Mouse (Mus musculus) bone marrow, adult 2 months (tissue): ENCODE measurements around the gene Stx1a.

ENCODE experiments used
- CTCF ChIP-seq: fragments of 200-500 bp; IDR thresholded peaks from 2 replicates; pipeline ENCODE4 v1.5.1; 2011; ENCODE audit warnings: low read length, control low read depth; ENCODE audit not compliant: control insufficient read depth, insufficient read depth
- POLR2A ChIP-seq: fragments of 200-500 bp; IDR thresholded peaks from 2 replicates; pipeline ENCODE4 v1.6.1; 2011; ENCODE audit warnings: low read depth, mild to moderate bottlenecking, control low read depth, low read length, borderline replicate concordance; ENCODE audit not compliant: control insufficient read depth

- no peak for TF ChIP-seq POLR2A
- TF ChIP-seq CTCF, result no peak
Measured at GRCm38 (mm10) chr5:135010320-135010709, 13.0 kb upstream of the Stx1a start.
